Mouse (Mus musculus) left cerebral cortex, adult 9 months (tissue): ENCODE measurements around the gene Nr4a1.

Experiments
- DNase-seq, 2 experiments: peaks; one replicate each; pipeline ENCODE4 v3.0.0; 2022; ENCODE audit warnings: low spot score in 2 of 2

Gene Nr4a1

GRCm38 (mm10) chr15:101255842-101256462 lies 1.9 kb downstream of the Nr4a1 start:
- no peak for DNase-seq

- DNase-seq = no peak
Observed at GRCm38 (mm10) chr15:101256463-101257206, 2.6 kb downstream of the Nr4a1 start.

DNA sequence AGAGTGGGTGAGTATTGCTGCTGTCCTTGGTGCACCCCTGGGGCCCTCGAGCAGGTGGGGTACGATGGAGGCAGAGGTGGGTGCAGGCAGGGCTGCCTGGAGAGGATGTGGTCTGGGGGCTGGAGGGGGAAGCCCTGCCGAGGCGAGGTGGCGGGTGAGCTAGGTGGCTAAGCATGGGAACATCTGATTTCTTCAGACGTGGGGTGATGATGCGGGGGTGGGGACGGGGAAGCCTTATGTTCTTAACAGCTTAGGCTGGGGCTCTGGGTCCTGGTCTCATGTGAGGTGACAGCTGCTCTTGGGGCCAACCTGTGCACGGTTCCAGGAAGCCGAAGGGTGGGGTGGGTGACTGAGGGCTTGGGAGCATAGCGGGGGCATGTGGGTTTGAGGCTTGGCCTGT lies 4.4 kb downstream of the Nr4a1 start:
- DNase-seq = peak in 1 of 2 experiments; percentile 34

DNA sequence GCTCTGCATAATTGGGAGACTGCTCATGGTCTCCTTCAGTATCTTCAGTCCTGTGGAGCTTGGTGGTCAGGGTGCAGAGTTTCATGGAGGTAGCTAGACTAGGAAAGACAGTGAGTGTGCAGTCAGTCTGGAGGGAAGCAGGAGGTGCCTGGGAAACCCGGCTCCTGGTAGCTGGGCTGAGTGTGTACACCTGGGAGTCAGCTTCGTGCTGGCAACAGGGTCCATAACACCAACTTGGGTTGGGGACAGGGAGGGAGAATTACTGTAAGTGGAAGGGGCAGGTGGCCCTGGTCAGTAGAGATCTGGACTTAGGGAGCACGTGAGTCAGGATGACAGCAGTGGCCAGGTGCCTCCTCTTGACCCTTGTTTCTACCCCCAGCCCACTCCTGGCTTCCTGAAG lies 5.9 kb downstream of the Nr4a1 start:
- no peak for DNase-seq

DNA sequence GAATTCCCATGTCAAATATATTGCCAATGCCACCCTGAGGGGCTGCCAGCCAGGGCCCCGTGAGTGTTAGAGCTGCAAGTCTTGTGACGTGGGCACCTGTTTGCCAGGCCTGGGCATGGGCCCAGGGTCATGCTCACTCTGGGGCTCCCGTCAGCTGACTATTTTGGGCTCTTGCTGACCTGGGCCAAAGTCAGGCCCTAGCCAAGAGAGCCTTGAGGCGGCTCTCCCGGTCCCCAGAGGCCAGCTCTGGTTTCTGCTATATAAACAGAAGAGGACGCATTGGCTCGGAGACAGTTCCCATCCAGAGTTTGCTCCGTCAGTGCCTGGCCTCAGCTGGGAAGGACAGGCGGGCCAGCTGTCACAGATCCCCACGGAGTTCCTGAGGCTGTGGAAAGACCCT lies 6.3 kb downstream of the Nr4a1 start:
- no peak for DNase-seq

GRCm38 (mm10) chr15:101260874-101261622 lies 7.0 kb downstream of the Nr4a1 start:
- no peak for DNase-seq

DNA sequence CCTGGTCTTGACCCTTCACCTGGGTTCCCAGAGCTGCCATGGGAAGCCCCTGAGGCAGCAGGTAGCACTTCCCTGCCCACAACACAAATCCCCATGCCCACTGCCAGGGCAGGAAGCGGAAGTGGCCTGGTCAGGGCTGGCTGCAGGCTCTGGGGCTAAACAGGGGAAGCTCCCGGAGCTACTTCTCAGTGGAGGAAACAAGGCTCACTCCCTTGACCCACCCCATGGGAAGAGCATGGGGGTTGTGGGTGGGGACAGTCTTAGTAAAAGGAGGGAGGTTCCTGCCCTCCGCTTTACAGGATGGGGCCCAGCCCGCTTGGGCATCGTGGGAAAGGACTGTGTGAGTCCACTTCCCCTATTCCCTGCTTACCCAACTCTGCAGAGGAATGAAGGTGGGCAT lies 8.4 kb downstream of the Nr4a1 start:
- DNase-seq = no peak

DNA sequence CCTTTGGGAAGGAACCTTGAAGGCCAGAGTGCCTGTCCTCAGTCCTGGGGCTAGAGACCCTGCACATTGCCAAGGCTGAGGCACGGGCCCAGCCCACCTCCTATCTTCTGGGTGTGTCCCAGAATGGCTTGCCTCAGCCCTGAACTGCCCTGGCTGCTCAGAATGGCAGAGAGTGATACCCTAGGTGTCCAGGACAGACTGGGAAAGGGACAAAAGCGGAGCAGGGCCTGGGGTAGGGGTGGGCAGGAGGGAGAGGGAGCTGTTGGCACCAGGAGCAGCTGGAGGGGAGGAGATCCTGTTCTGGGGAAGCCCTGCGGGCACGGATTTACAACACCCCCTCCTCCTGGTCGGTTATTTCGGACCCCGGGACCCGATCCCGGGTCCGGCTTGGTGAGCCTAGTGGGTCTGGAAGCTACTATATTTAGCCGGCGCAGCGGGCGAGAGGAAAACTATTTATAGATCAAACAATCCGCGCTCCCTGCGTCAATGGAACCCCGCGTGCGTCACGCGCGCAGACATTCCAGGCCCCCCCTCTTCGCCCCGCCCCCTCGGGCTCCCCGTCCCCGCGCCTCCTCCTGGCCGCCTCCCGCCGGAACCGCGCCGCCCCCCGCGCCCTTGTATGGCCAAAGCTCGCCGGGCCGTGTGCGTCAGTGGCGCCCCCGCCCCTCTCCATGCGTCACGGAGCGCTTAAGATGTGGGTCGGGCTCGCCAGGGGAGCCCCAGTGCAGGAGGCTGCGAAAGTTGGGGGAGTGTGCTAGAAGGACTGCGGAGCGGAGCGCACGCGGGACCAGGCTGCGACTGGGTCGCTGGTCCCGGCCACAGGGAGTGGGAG lies 12.3 kb downstream of the Nr4a1 start:
- DNase-seq = peak; percentile 81 to 92

DNA sequence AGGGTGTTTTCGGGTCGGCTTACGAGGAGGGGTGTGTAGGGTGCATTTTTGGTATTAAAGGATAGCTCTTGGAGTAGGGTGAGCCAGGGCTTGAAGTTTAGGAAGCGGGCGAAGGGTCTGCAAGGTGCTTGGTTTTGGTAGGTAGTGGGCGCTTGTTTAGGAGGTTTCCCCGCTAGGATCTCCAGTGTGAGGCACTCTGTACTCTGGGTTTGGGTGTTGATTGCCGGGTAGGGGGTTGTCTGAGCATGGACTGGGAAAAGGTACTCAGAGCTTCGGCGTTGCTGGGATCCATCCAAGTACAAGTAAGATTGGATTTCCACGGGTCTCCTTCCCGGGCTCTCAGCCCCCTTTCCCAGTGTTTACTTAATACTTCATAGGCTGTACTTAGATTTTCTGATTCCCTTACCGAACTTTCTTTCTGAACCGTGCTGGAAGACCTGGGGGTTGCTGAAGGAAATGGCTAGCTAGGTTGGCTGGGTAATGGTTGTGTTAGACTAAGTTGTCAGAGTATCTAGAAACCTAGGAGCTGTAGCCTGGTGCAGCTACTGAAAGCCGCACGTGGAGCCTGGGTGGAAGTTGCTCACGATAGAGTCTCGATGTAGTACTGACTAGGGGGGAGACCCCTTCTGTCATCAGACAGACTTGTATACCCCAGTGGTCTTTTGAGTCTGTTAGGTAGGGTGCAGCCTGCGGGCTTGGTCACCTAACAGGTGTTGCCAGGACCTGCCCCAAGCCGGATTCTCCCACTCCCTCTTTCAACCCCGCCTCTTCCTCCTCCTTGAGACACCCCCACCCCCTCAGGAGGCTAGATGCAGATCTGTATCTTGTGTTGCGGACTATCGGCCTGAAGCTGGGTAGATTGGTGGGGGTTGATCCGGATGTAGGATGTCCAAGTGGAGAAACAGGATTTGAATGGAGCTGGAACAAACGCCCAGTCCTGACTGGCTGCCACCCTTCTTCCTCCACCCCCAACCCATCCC lies 13.3 kb downstream of the Nr4a1 start:
- no peak for DNase-seq

- DNase-seq = no peak
Observed at GRCm38 (mm10) chr15:101270101-101270820, 16.2 kb downstream of the Nr4a1 start.

DNA sequence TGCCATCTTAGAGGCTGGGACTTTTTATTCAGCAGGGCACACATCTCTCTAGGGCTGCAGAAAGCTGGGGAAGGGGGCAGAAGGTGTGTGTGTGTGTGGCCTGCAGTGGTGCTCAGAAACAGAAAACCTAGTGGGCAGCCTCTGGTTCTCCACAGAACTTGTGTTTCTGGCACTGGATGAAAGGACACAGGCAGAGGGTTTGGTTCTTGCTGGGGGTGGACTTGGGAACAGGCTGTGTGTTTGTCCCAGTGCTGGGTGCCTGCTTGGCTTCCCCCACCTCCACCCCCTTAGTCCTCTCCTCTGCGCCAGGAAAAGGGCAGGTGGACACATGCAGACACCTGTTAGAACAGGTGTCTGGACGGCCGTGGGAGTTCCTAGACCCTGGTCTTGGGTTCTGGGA lies 17.0 kb downstream of the Nr4a1 start:
- DNase-seq = no peak

DNA sequence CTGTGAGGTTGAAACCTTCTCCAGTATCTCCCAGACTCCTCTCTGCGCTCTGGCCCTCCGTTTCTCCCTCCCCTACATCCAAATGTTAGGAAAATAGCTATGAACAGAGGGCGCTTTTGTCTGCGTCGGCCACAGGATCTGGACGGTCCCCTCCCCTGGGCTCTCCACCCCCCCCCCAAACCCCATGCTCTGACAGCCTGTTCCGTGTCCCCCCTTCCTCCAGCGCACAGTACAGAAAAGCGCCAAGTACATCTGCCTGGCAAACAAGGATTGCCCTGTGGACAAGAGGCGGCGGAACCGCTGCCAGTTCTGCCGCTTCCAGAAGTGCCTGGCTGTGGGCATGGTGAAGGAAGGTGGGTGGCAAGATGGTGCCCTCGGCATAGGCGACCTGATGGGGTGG lies 17.4 kb downstream of the Nr4a1 start:
- DNase-seq = no peak

- no peak for DNase-seq
Observed at GRCm38 (mm10) chr15:101274380-101274779, 20.3 kb downstream of the Nr4a1 start.

DNA sequence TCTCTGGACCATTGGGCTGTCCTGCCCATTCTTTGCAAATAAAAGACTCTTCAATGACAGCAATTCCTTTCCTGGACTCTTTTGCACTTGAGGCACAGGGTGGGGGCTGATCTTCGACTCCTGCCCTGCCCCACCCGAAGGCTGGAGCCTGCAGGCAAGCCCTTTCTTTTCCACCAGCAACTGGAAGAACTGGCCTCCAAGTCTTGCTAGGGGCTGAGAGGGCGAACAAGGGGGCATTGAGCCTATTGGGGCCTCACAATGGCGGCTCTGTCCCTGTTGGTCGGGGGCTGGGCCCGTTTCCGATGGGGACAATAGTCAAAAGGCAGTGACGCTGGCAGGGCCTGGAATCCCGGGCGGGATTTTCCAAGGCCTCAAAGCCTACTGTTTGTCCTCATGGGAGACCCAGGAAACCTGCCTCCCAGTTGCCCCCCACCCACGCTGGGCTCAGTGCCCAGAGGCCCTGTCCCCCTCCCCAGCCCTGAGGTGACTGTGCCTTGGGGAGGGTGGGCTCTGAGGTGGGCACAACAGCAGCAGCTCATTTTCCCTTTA lies 23.4 kb downstream of the Nr4a1 start:
- peak in 1 of 2 experiments; percentile 68 for DNase-seq

GRCm38 (mm10) chr15:101278589-101278988 lies 24.5 kb downstream of the Nr4a1 start:
- DNase-seq = no peak

DNA sequence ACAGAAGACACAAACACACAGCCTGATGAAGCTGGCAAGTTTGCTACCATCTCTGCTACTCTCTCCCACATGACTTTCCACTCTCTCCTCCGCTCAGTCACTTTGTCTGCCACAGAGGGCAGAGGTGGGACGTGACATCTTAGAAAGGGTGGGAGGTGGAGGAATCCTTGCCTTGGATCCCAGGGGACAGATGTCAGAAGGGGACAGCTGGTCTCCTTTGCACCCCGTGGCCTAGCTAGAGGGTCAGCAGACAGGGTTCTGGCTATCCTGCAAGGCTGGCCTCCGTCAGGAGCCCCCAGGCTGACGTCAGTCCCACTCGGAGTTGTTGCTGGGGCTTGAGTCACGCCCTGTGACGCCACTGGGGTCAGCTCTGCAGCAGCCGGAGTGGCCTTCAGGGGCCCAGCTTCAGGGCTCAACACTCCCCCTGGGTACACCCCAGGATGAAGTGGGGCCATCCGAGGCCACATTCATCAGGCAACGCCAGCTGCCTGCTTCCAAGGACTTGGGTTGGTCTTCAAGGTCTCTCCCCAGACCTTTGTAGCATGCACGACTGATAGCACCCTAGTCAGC lies 25.4 kb downstream of the Nr4a1 start:
- no peak for DNase-seq

DNA sequence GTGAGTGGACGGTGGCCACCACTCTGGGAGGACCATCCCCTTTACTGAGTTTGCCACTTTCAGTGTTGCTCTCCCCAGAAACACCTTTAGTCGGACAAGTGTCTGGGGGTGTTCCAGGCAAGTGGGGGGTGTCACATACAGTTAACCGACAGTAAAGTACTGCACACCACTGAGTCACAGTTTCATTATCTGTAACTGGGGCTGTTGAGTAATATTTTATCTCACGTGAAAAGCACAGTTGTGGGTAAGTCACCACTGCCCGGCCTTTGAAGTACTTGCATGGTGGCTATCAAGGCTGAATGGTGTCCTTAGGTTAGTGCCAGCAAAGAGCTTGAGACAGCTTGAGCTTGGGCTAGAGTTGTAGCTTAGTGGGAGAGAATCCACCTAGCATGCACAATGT lies 28.4 kb downstream of the Nr4a1 start:
- DNase-seq = no peak

DNA sequence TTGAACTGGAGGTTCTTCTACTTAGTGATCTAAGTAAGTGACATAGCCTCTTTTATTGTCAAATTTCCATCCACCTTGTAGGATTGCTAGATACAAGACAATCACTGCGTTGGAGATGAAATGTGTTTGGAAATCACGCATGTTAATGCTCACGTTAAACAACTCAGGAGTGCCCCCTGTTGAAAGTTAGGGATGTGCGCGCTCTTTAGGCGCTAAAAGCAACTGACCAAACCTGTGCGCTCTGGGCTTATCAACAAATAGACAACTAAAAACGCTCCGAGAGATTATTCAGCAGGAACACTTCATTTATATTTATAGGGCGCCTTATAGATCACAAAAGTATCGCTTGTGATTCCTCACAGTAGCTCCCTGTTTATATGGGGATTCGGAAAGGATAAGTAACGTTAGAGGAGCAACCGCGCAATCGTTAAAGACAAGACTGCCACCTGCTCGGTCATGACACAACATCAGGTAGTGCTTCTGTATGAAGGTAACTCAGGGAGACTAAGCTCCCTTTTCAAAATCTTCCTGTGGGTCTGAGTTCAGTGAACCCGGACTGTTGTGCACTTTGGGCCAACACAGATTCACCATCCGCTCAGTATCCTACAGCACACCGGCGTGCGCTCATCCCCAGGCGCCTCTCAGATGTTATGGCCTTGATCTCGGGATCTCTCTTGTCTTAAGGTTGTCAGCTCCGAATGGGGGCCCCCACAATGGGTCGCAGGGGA lies 29.3 kb downstream of the Nr4a1 start:
- DNase-seq = peak in 1 of 2 experiments; percentile 80
